In genomic region chr11:117119723-117120122, GRCm38 (mm10) we compare ENCODE assay signal across 8 mouse cellular contexts. TPM values are rescaled to one million over a fixed set of nuclear protein-coding genes. Genes with fewer than 3 reads are reported as not detected.
DNase-seq lines count a peak whose midpoint lies in the region; ATAC-seq lines count a peak whose summit lies in the region.
"Had no signal": no experiment of that assay in that cellular context is flagged by ENCODE, and none has a peak within 500 bp of the region (broad histone marks: within the 10 kb centered on the region; RNA-seq: fewer than 3 reads in every experiment).

No protein-coding gene starts in this region.

- intact Hi-C loops in heart, postnatal 25 days (cut with DNase I) = loop anchor here (5.0 kb wide), 1 partner anchor 37 kb away; no protein-coding TSS in a partner anchor

- WGBS in heart, embryonic 13.5 days = 58% methylated on average over 5 of the region's 5 CpGs
- WGBS in lung, embryonic 15.5 days = 32% methylated on average over 4 of the region's 5 CpGs
- WGBS in embryonic facial prominence, embryonic 15.5 days = 35% methylated on average over 4 of the region's 5 CpGs

- no peak overlapping the region for H3K4me3 ChIP-seq in heart, embryonic 13.5 days
- H3K4me3 ChIP-seq in lung, embryonic 15.5 days = no peak overlapping the region
- H3K4me3 ChIP-seq in embryonic facial prominence, embryonic 15.5 days (replicated peaks) = no peak overlapping the region

- peak overlapping the region; percentile 80 for H3K27ac ChIP-seq in heart, embryonic 13.5 days (replicated peaks)
- H3K27ac ChIP-seq in lung, embryonic 15.5 days = 0 out of 2 replicates have a peak overlapping the region, but pooled peaks have one; percentile 11
- peak overlapping the region; percentile 77 for H3K27ac ChIP-seq in embryonic facial prominence, embryonic 15.5 days (replicated peaks)

- peaks cover 89% of the 10 kb centered on the region for H3K4me1 ChIP-seq in heart, embryonic 13.5 days
- H3K4me1 ChIP-seq in lung, embryonic 15.5 days = peaks cover 82% of the 10 kb centered on the region
- peaks cover 75% of the 10 kb centered on the region for H3K4me1 ChIP-seq in embryonic facial prominence, embryonic 15.5 days

- H3K36me3 ChIP-seq in heart, embryonic 13.5 days = peaks cover 27% of the 10 kb centered on the region
- H3K36me3 ChIP-seq in lung, embryonic 15.5 days = 0 out of 2 replicates have a peak, but pooled peaks cover 11% of the 10 kb centered on the region
- 0 out of 2 replicates have a peak, but pooled peaks cover 3% of the 10 kb centered on the region for H3K36me3 ChIP-seq in embryonic facial prominence, embryonic 15.5 days

- H3K4me2 ChIP-seq in heart, embryonic 13.5 days = peak overlapping the region; percentile 37; the same call in 1 of the 2 replicates
- 0 out of 2 replicates have a peak overlapping the region, but pooled peaks have one; percentile 14 for H3K4me2 ChIP-seq in lung, embryonic 15.5 days
- H3K4me2 ChIP-seq in embryonic facial prominence, embryonic 15.5 days (replicated peaks) = no peak overlapping the region

- H3K9ac ChIP-seq in heart, embryonic 13.5 days = peak overlapping the region; percentile 71
- no peak overlapping the region for H3K9ac ChIP-seq in lung, embryonic 15.5 days
- H3K9ac ChIP-seq in embryonic facial prominence, embryonic 15.5 days = no peak overlapping the region
- H3K9ac ChIP-seq: forebrain, postnatal 0 days had no signal

- no peaks in the 10 kb centered on the region for H3K9me3 ChIP-seq in heart, embryonic 13.5 days
- no peaks in the 10 kb centered on the region for H3K9me3 ChIP-seq in lung, embryonic 15.5 days
- no peaks in the 10 kb centered on the region for H3K9me3 ChIP-seq in embryonic facial prominence, embryonic 15.5 days (replicated peaks)

- ATAC-seq in heart, embryonic 13.5 days (ENCODE audit: extremely low read depth, insufficient number of reproducible peaks, low FRiP score, low TSS enrichment) = no peak
- ATAC-seq in lung, embryonic 15.5 days (ENCODE audit: borderline replicate concordance, extremely low read depth, low FRiP score, low TSS enrichment) = no peak
- no peak for ATAC-seq in embryonic facial prominence, embryonic 15.5 days (ENCODE audit: insufficient number of reproducible peaks, low FRiP score, low TSS enrichment, low read depth)
- ATAC-seq: forebrain, postnatal 0 days had no signal

- DNase-seq in heart, postnatal 25 days (ENCODE audit: low spot score) = no peak
- DNase-seq in lung, postnatal 10 days = no peak
- DNase-seq in thymus, postnatal 0 days (ENCODE audit: low spot score) = peak; percentile 33
- no peak for DNase-seq in spleen, postnatal 14 days (ENCODE audit: low spot score in 2 of 2)
- DNase-seq: forebrain, postnatal 0 days had no signal

- no peaks in the 10 kb centered on the region for H3K27me3 ChIP-seq in heart, embryonic 13.5 days (replicated peaks)
- no peaks in the 10 kb centered on the region for H3K27me3 ChIP-seq in lung, embryonic 15.5 days
- no peaks in the 10 kb centered on the region for H3K27me3 ChIP-seq in embryonic facial prominence, embryonic 15.5 days

RNA-seq across cellular contexts. Expression of gene Sec14l1, which starts 4.8 kb away (rescaled TPM):
- 44.5 and 45.3 TPM in 2 replicates for polyA plus RNA-seq in heart, embryonic 13.5 days (2015; fragmentation: Nextera tagmentation; extraction: Ambion mirVana)
- total RNA-seq in heart, postnatal 25 days (2021) = 10 to 100 TPM; 71.7 to 74.1 TPM
- 68.9 and 73.9 TPM in 2 replicates for polyA plus RNA-seq in lung, embryonic 15.5 days (2015; fragmentation: Nextera tagmentation; extraction: Ambion mirVana)
- 61.4 and 69.3 TPM in 2 replicates for polyA plus RNA-seq in embryonic facial prominence, embryonic 15.5 days (2015; fragmentation: Nextera tagmentation; extraction: Ambion mirVana)
- 35.9 and 37.7 TPM in 2 replicates for polyA plus RNA-seq in thymus, postnatal 0 days (2015; fragmentation: Nextera tagmentation; extraction: Ambion mirVana)

Comparison
In these comparisons a context has a peak if more than half of its experiments do, and no peak if none do; other contexts are left out.
1. H3K27ac ChIP-seq: peak in every context shown above with its lines; median percentile 80 in heart, embryonic 13.5 days; 77 in embryonic facial prominence, embryonic 15.5 days; 11 in lung, embryonic 15.5 days.